Mouse (Mus musculus) erythroblast, embryonic 14.5 days (primary cell): ENCODE data around the gene Kcnma1. TPM values are rescaled to one million over a fixed set of nuclear protein-coding genes. Genes with fewer than 3 reads are reported as not detected.

Experiments used
- H3K27me3 ChIP-seq: 2 replicates; pipeline ENCODE4 v1.6.1; 2012; ENCODE audit warnings: inconsistent platforms; ENCODE audit not compliant: control insufficient read depth
- H3K36me3 ChIP-seq: 2 replicates; pipeline ENCODE4 v1.6.1; 2012; ENCODE audit warnings: mild to moderate bottlenecking, inconsistent platforms; ENCODE audit not compliant: control insufficient read depth
- H3K4me1 ChIP-seq: 2 replicates; pipeline ENCODE4 v1.6.1; 2012; ENCODE audit warnings: inconsistent platforms; ENCODE audit not compliant: control insufficient read depth
- H3K4me3 ChIP-seq: replicated peaks from 2 replicates; pipeline ENCODE3; 2012; ENCODE audit warnings: moderate library complexity, mild to moderate bottlenecking, inconsistent platforms
- H3K9me3 ChIP-seq: 2 replicates; pipeline ENCODE4 v1.6.1; 2012; ENCODE audit warnings: low read length, inconsistent platforms, mixed read lengths; ENCODE audit not compliant: control insufficient read depth
- GATA1 ChIP-seq: IDR thresholded peaks from 2 replicates; pipeline ENCODE4 v1.6.1; 2012; ENCODE audit warnings: low read length, inconsistent platforms, mixed read lengths
- TAL1 ChIP-seq: IDR thresholded peaks from 3 replicates; pipeline ENCODE4 v1.6.1; 2012; ENCODE audit warnings: low read length, inconsistent platforms, mixed read lengths
- polyA plus RNA-seq: library from polyadenylated mRNA; stranded (reverse); fragments of >175 nt; gene quantifications from 2 replicates; pipeline ENCODE4 v1.2.3, GENCODE M21; 2012

The Kcnma1 gene
- polyA plus RNA-seq, 1 experiment, result not detected

- Histone ChIP-seq H3K4me3 (no peak overlapping the region), H3K4me1 (no peaks in the 10 kb centered on the region), H3K9me3 (no peaks in the 10 kb centered on the region), H3K36me3 (no peaks in the 10 kb centered on the region), H3K27me3 (no peaks in the 10 kb centered on the region)
- TF ChIP-seq GATA1 (no peak), TAL1 (no peak)
Observed at GRCm38 (mm10) chr14:23570251-23570650, 444.0 kb downstream of the Kcnma1 start.

GRCm38 (mm10) chr14:23565931-23566330 lies 448.4 kb downstream of the Kcnma1 start:
- H3K4me3 ChIP-seq, result no peak overlapping the region
- H3K27me3 ChIP-seq, result no peaks in the 10 kb centered on the region
- H3K9me3 ChIP-seq, result no peaks in the 10 kb centered on the region
- no peaks in the 10 kb centered on the region for H3K36me3 ChIP-seq
- TF ChIP-seq GATA1, result no peak
- no peaks in the 10 kb centered on the region for H3K4me1 ChIP-seq

GRCm38 (mm10) chr14:23564474-23564873 lies 449.8 kb downstream of the Kcnma1 start:
- H3K9me3 ChIP-seq, result no peaks in the 10 kb centered on the region
- H3K27me3 ChIP-seq, result no peaks in the 10 kb centered on the region
- H3K36me3 ChIP-seq, result no peaks in the 10 kb centered on the region
- no peak for TF ChIP-seq TAL1
- no peaks in the 10 kb centered on the region for H3K4me1 ChIP-seq
- H3K4me3 ChIP-seq, result no peak overlapping the region

GRCm38 (mm10) chr14:23563180-23563579 lies 451.1 kb downstream of the Kcnma1 start:
- Histone ChIP-seq H3K36me3 (no peaks in the 10 kb centered on the region), H3K9me3 (no peaks in the 10 kb centered on the region), H3K4me1 (no peaks in the 10 kb centered on the region), H3K4me3 (no peak overlapping the region), H3K27me3 (no peaks in the 10 kb centered on the region)
- TF ChIP-seq GATA1, result no peak
- no peak for TF ChIP-seq TAL1

DNA sequence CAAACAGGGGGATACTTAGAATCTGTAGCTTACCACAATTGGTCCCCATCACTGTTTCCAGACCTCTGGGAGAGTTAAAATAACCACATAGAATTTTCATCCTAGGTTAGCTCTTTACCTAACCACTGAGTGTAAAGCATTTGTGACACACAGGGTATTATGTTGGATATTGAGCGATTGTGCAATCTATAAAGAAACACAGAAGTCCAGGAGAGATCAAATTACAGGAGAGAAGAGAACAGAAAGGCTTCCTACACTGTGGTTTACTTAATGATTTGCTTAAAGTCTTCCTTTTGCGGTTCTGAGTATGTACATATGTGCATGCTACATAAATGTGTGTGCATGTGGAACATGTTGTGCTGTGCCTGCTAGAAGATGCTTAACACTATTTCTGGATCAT lies 458.6 kb downstream of the Kcnma1 start:
- H3K9me3 ChIP-seq, result no peaks in the 10 kb centered on the region

GRCm38 (mm10) chr14:23552252-23552974 lies 461.9 kb downstream of the Kcnma1 start:
- TF ChIP-seq TAL1 (no peak), GATA1 (no peak)
- no peaks in the 10 kb centered on the region for H3K36me3 ChIP-seq
- H3K4me3 ChIP-seq, result no peak overlapping the region
- no peaks in the 10 kb centered on the region for H3K4me1 ChIP-seq
- no peaks in the 10 kb centered on the region for H3K9me3 ChIP-seq
- H3K27me3 ChIP-seq, result no peaks in the 10 kb centered on the region

More for the DNA sequence above, 458.6 kb downstream of the Kcnma1 start:
- Histone ChIP-seq H3K4me3 (no peak overlapping the region), H3K27me3 (no peaks in the 10 kb centered on the region), H3K4me1 (no peaks in the 10 kb centered on the region), H3K36me3 (no peaks in the 10 kb centered on the region)
- TF ChIP-seq TAL1 (no peak), GATA1 (no peak)

GRCm38 (mm10) chr14:23550467-23550866 lies 463.8 kb downstream of the Kcnma1 start:
- Histone ChIP-seq H3K36me3 (no peaks in the 10 kb centered on the region), H3K9me3 (no peaks in the 10 kb centered on the region), H3K4me3 (no peak overlapping the region), H3K4me1 (no peaks in the 10 kb centered on the region), H3K27me3 (no peaks in the 10 kb centered on the region)
- no peak for TF ChIP-seq TAL1
- TF ChIP-seq GATA1, result no peak

DNA sequence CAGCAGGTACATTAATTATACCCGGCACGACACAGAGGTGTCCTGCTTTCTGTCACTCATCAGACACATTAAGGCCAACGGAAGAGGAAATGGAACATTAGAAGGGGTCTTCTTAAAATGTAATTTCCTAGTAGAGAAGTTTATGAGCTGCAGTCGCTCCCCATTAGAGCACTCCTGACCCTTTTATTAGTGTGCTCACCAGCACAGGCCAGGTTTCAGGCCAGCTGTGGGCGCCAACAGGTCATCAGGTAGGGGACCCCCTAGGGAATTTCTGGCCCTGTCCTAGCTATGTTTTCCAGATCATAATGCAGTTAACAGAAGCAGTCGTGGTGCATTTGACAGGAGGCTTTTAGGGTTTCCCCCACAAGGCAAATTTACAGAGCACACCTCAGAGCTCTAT lies 472.2 kb downstream of the Kcnma1 start:
- Histone ChIP-seq H3K4me1 (no peaks in the 10 kb centered on the region), H3K4me3 (no peak overlapping the region), H3K9me3 (peaks cover 8% of the 10 kb centered on the region; the same call in 1 of the 2 replicates), H3K27me3 (no peaks in the 10 kb centered on the region), H3K36me3 (no peaks in the 10 kb centered on the region)
- TF ChIP-seq TAL1, result no peak
- TF ChIP-seq GATA1, result no peak

DNA sequence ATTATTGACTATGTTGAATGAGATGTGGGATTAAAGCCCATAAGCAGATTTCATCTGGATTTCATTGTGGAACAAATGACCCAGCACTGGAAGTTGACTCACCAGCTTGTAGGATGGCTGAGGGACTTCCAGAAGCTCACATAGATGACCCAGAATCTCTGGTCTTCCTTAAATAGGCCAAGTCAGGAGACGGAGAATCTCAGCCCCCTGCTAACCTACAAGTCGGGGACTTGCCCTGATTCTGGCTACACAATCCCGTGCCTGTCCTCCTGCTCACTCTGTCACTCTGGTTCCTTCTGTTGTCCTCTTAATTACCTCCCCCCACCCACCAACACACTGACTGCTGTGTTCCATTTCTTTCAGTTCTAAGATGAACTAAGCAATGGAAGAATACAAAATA lies 474.7 kb downstream of the Kcnma1 start:
- no peaks in the 10 kb centered on the region for H3K27me3 ChIP-seq
- no peaks in the 10 kb centered on the region for H3K4me1 ChIP-seq
- TF ChIP-seq GATA1, result no peak
- no peak for TF ChIP-seq TAL1

DNA sequence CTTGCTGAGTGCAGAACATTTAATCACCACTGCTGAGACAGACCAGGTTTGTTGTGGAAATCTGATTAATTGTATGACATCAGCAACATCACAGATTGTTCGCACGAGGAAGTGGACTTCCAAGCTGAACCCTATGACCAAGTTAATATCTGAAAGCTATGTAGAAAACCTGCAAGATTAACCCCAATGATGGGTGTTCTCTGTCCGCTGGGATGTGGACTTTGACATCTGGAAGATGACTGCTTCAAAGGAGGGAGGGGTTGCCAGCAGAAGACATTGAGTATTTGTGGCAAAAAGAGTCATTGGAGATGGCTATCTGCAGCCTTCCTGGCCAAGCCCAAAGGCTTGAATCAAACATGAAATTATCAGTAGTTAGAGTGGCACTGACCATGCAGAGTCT lies 480.9 kb downstream of the Kcnma1 start:
- Histone ChIP-seq H3K4me3 (no peak overlapping the region), H3K9me3 (peaks cover 3% of the 10 kb centered on the region), H3K4me1 (no peaks in the 10 kb centered on the region), H3K36me3 (no peaks in the 10 kb centered on the region), H3K27me3 (no peaks in the 10 kb centered on the region)
- no peak for TF ChIP-seq GATA1
- TF ChIP-seq TAL1, result no peak

More for the DNA sequence above, 474.7 kb downstream of the Kcnma1 start:
- Histone ChIP-seq H3K9me3 (peaks cover 9% of the 10 kb centered on the region), H3K4me3 (no peak overlapping the region), H3K36me3 (no peaks in the 10 kb centered on the region)
